Mouse (Mus musculus) liver, embryonic 14.5 days (tissue): ENCODE results near the gene Arl6ip1. TPM values are rescaled to one million over a fixed set of nuclear protein-coding genes. Genes with fewer than 3 reads are reported as not detected.
A peak's percentile ranks its signal among the peaks of the same experiment; 100 is the strongest.

ENCODE experiments used
- ATAC-seq: fragments of 200-750 bp; cut with Nextera tagmentation; 2 replicates; pipeline ENCODE4 v1.8.0; 2017; ENCODE audit warnings: moderate number of reproducible peaks, mild to moderate bottlenecking, moderate library complexity; ENCODE audit not compliant: insufficient read depth
- DNase-seq, 3 experiments: peaks; one replicate each; pipeline ENCODE4 v3.0.0-alpha.2; 2012 to 2013; ENCODE audit warnings: low read depth in 3 of 3, low spot score in 3 of 3
- H3K27ac ChIP-seq: fragments of 300-500 bp; sonication (generic); 2 replicates; pipeline ENCODE4 v1.5.1; 2014; ENCODE audit warnings: moderate library complexity, mild to moderate bottlenecking, control low read depth, inconsistent platforms
- H3K27me3 ChIP-seq: fragments of 300-500 bp; sonication (generic); 2 replicates; pipeline ENCODE4 v1.6.1; 2014; ENCODE audit warnings: mild to moderate bottlenecking, low read length, moderate library complexity; ENCODE audit not compliant: control insufficient read depth, insufficient read depth
- H3K36me3 ChIP-seq: fragments of 300-500 bp; sonication (generic); replicated peaks from 2 replicates; pipeline ENCODE4 v1.6.1; 2014; ENCODE audit warnings: low read depth; ENCODE audit not compliant: control insufficient read depth, insufficient read depth
- H3K4me1 ChIP-seq, 2 experiments: fragments of 200-500 bp in 1 of 2; fragments of 300-500 bp in 1 of 2; sonication (generic) in 1 of 2; replicated peaks; 2 replicates each; pipeline ENCODE4 v1.6.1; 2012 to 2014; ENCODE audit warnings: antibody characterized with exemption in 1 of 2, inconsistent platforms in 1 of 2, low read length in 1 of 2; ENCODE audit not compliant: control insufficient read depth in 2 of 2, insufficient read depth in 2 of 2
- H3K4me2 ChIP-seq: fragments of 300-500 bp; sonication (generic); 2 replicates; pipeline ENCODE4 v1.6.1; 2014; ENCODE audit warnings: low read depth, mild to moderate bottlenecking, control low read depth, moderate library complexity
- H3K4me3 ChIP-seq, 2 experiments: fragments of 200-500 bp in 1 of 2; fragments of 300-500 bp in 1 of 2; sonication (generic) in 1 of 2; 2 replicates each; pipeline ENCODE4 v1.5.1; 2012 to 2014; ENCODE audit warnings: low read depth in 2 of 2, low read length in 2 of 2, mild to moderate bottlenecking in 2 of 2, control low read depth in 1 of 2, inconsistent platforms in 1 of 2, moderate library complexity in 1 of 2; ENCODE audit not compliant: insufficient read depth in 1 of 2
- H3K9ac ChIP-seq: fragments of 300-500 bp; sonication (generic); replicated peaks from 2 replicates; pipeline ENCODE4 v1.6.1; 2014; ENCODE audit warnings: mild to moderate bottlenecking, control low read depth, moderate library complexity
- H3K9me3 ChIP-seq: fragments of 300-500 bp; sonication (generic); 2 replicates; pipeline ENCODE4 v1.6.1; 2016; ENCODE audit warnings: low read length, mixed read lengths; ENCODE audit not compliant: control insufficient read depth
- CTCF ChIP-seq: IDR thresholded peaks from 2 replicates; pipeline ENCODE4 v1.5.1; 2016; ENCODE audit warnings: antibody characterized with exemption, low read depth, control low read depth
- EP300 ChIP-seq: IDR thresholded peaks from 2 replicates; pipeline ENCODE4 v1.6.1; 2016; ENCODE audit warnings: antibody characterized with exemption, low read depth
- WGBS: fragments of 180-500 bp; shearing (Covaris S2); extraction: QIAGEN DNeasy Blood & Tissue Kit; methylation state at CpG from one replicate; pipeline ENCODE4 v1.1.7; 2014; ENCODE audit not compliant: insufficient replicate concordance; 5-methylcytosine and 5-hydroxymethylcytosine counted together
- polyA plus RNA-seq, 2 experiments: library from polyadenylated mRNA; depleted of rRNA in 1 of 2; stranded (reverse) in 1 of 2; unstranded in 1 of 2; fragments of >200 nt; fragmentation: Nextera tagmentation in 1 of 2; extraction: Ambion mirVana in 1 of 2; gene quantifications; 2 replicates each; pipeline versions ENCODE4 v1.2.1 to v1.2.3; 2012 to 2014

Gene Arl6ip1
- polyA plus RNA-seq, 2 experiments: 109 to 224 TPM

DNA sequence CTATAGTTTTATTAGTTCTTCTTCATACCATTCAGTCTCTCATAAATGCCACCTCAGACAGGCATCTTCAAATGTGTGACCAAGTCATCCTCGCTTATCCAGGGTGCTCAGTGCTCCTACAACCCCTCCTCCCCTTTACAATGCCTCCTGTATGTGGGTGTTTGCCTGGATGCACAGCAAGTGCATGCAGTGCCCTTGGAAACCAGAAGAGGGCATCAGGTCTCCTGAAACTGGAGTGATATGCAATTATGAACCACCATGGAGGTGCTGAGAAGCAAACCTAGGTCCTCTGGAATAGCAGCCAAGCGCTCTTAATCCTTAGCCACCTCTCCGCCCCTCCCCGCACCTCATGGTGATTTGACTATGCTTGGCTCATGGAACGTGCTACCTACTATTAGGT is 50.4 kb downstream of the Arl6ip1 start:
- Histone ChIP-seq H3K4me3 (no peak overlapping the region), H3K4me2 (no peak overlapping the region), H3K27ac (no peak overlapping the region), H3K9me3 (no peaks in the 10 kb centered on the region), H3K27me3 (no peaks in the 10 kb centered on the region), H3K9ac (no peak overlapping the region), H3K36me3 (no peaks in the 10 kb centered on the region), H3K4me1 (no peaks in the 10 kb centered on the region)
- no peak for DNase-seq
- WGBS: 71% methylated on average over 5 of the region's 5 CpGs
- ATAC-seq: no peak
- TF ChIP-seq EP300 (no peak), CTCF (peak; percentile 56)

Other genes starting within 250 kb of the Arl6ip1 start
- gene Rps15a, start 13.5 kb downstream of the Arl6ip1 start, polyA plus RNA-seq (2012; rRNA removed): 496 and 1,501 TPM in 2 replicates
- 630 and 672 TPM in 2 replicates for gene Rps15a, start 13.5 kb downstream of the Arl6ip1 start, polyA plus RNA-seq (2014; fragmentation: Nextera tagmentation; extraction: Ambion mirVana)
- gene Smg1, start 114.0 kb upstream of the Arl6ip1 start, polyA plus RNA-seq (2012; rRNA removed): 5.2 and 10.5 TPM in 2 replicates
- gene Smg1, start 114.0 kb upstream of the Arl6ip1 start, polyA plus RNA-seq (2014; fragmentation: Nextera tagmentation; extraction: Ambion mirVana): 5.7 and 6.1 TPM in 2 replicates